Mouse (Mus musculus) ES-Bruce4 (cell line): ENCODE data around the gene Mpig6b.

Experiments used
- CTCF ChIP-seq: IDR thresholded peaks from one replicate; pipeline ENCODE4 v1.8.1; 2011; ENCODE audit warnings: low read depth, low read length
- EP300 ChIP-seq: IDR thresholded peaks from 2 replicates; pipeline ENCODE4 v1.6.1; 2011; ENCODE audit warnings: low read depth, low read length; ENCODE audit not compliant: insufficient read depth
- POLR2A ChIP-seq: IDR thresholded peaks from one replicate; pipeline ENCODE4 v1.8.1; 2011; ENCODE audit warnings: low read length; ENCODE audit not compliant: insufficient read depth

DNA sequence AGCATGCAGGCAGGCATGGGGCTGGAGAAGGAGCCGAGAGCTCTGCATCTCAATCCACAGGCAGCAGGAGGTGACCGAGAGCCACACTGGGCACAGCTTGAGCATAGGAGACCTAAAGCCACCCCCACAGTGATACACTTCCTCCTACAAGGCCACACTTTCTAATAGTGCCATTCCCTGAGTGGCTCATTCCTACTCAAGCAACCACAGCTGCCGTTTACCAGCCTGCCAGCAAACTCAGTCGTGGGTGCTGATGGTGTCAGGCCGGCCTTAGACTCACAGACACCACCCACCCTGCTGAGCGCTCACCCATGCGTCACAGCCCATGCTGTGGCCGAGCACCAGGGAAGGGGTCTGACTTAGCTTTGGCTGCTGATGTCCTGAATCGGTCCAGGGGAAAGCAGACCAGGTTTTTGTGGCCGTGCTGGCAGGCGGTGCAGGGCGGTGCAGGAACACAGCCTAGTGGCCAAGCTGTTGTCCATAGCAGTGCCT lies 31.2 kb upstream of the Mpig6b start:
- no peak for TF ChIP-seq CTCF
- no peak for TF ChIP-seq POLR2A
- no peak for TF ChIP-seq EP300
